Mouse (Mus musculus) adrenal gland, postnatal 14 days (tissue): ENCODE data around the gene Ccdc171. TPM values are rescaled to one million over a fixed set of nuclear protein-coding genes. Genes with fewer than 3 reads are reported as not detected.
A peak's percentile ranks its signal among the peaks of the same experiment; 100 is the strongest.
"Not testable (repeated sequence)": the region's sequence is repeated elsewhere in the genome, so short reads cannot be mapped to it uniquely, and the experiment has no call there.

Experiments used
- DNase-seq: peaks from one replicate; pipeline ENCODE4 v3.0.0; 2021; ENCODE audit warnings: mixed read lengths
- long read RNA-seq, 2 experiments: library from polyadenylated mRNA; stranded (forward); transcript quantifications; one replicate each; pipeline ENCODE4 v2.0.0; 2021
- total RNA-seq: library from RNA; stranded (reverse); gene quantifications from 2 replicates; pipeline ENCODE4 v1.2.3, GENCODE M21; 2021

Gene Ccdc171
- total RNA-seq, result 1.9 TPM in 2 replicates
- long read RNA-seq, experiment 1, partial matches to known transcripts, result 1 of 2 reads
- long read RNA-seq, experiment 1, other reads (novel, unspliced or antisense), result 1 of 2 reads
- long read RNA-seq, experiment 2, result 0 reads

GRCm38 (mm10) chr4:83524843-83525689 lies at the start of gene Ccdc171:
Gene Ccdc171 (plus strand): TSS chr4:83525545.
- DNase-seq, result peak; percentile 98

- no peak for DNase-seq
Observed at GRCm38 (mm10) chr4:83485250-83485649, 40.1 kb upstream of the Ccdc171 start.

GRCm38 (mm10) chr4:83485735-83486116 lies 39.6 kb upstream of the Ccdc171 start:
- peak; percentile 93 for DNase-seq

- peak; percentile 93 for DNase-seq
Observed at GRCm38 (mm10) chr4:83486117-83486901, 39.0 kb upstream of the Ccdc171 start, which contains the start of gene Psip1. Gene Psip1 (minus strand): TSS chr4:83486459.

DNA sequence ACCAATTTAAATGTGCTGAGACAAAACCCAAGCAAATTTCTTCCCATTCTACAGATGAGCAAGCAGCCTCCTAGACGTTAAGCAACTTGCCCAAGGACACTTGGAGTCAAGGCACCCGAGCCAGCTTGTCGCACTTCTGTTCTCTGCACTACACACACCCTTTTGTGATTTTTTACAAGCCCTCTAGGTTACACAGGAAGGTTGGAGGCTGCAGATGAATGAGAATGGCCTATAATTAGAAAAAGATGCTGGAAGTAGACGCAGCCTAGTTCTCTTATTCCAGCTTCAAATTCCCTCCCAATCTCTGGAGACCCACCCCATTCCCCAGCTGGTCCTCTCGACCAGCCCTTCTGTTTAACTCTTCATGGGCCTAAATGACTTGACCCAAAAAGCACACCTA lies 36.2 kb upstream of the Ccdc171 start:
- no peak for DNase-seq

GRCm38 (mm10) chr4:83493112-83493511 lies 32.2 kb upstream of the Ccdc171 start:
- no peak for DNase-seq

GRCm38 (mm10) chr4:83497013-83497412 lies 28.3 kb upstream of the Ccdc171 start:
- DNase-seq, result not testable (repeated sequence)

GRCm38 (mm10) chr4:83500154-83501036 lies 24.9 kb upstream of the Ccdc171 start:
- DNase-seq, result no peak

DNA sequence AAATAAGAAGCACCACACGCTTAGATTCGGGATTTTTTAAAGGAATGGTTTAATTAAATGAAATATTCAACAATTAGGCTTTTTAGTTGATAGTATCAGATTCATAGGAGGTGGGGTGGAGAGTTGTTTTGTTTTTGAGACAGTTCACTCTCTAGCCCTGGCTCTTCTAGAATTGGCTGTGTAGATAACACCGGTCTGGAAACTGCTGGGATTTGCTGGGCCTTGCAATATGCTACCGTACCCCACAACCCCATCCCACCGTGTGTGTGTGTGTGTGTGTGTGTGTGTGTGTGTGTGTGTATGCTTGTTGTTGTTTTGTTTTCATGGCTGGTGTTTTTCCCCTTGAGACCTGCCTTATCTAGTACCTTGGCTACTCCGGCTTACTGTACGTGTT lies 24.3 kb upstream of the Ccdc171 start:
- DNase-seq, result no peak

DNA sequence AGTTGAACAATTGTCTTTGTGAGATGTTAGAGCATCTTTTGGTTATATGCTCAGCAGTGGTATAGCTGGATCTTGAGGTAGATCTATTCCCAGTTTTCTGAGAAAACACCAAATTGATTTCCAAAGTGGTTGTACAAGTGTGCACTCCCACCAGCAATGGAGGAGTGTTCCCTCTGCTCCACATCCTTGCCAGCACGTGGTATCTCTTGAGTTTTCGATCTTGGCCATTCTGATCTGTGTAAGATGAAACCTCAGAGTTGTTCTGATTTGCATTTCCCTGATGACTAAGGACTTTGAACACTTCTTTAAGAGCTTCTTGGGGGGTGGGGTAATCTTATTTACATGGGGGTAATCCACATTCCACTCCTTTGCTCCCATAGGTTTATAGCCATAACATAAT lies 15.7 kb upstream of the Ccdc171 start:
- no peak for DNase-seq

- DNase-seq, result no peak
Observed at GRCm38 (mm10) chr4:83511083-83511482, 14.3 kb upstream of the Ccdc171 start.

DNA sequence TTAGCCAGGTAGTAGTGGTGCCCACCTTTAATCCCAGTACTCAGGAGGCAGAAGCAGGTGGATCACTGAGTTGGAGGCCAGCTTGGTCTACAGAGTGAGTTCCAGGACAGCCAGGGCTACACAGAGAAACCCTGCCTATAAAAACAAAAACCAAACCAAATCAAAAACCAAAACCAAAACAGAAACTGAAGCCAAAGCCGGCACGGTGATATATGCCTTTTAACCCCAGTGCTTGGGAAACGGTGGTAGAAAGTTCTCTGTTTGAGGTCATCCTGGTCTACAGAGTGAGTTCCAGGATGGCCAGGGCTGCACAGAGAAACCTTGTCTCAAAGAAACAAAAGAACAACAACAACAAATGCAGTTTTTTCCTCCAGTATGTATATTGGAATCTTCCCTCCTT lies 13.1 kb upstream of the Ccdc171 start:
- no peak for DNase-seq

DNA sequence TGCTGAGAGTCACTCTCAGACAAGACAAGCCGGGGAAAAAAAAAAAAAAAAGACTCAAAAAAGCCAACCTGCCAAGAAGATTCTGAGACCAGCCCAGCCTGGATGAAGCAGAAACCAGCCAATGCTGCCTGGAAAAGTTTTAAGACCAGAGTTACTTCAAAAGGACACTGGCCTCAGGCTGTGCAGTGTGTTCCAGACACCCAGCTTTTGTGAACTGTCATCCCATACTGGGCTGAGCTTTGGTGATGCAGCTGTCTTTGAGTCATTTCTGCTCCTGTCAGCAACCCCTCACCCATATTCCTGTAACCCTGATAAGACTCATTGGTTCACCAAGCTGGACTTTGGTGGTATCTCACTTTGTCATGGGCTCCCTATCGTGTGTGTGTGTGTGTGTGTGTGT lies 12.7 kb upstream of the Ccdc171 start:
- no peak for DNase-seq

DNA sequence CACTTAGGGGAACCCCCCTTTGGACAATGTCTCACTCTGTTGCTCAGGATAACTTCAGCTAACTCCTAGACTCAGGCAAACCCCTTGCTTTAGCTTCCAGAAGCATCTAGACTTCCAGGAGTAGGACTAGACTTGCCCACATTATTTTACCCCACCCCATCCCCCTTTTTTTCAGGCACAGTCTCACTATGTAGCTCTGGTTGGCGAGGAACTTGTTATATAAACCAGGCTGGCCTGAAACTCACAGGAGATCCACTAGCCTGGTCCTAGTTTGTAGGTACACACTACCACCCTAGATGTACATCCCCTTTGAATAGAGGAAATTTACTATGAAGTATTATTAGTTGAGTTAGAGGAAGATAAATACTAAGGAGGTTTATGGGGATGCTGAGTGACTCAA lies 11.2 kb upstream of the Ccdc171 start:
- no peak for DNase-seq

GRCm38 (mm10) chr4:83514976-83515669 lies 10.2 kb upstream of the Ccdc171 start:
- peak; percentile 9 for DNase-seq

DNA sequence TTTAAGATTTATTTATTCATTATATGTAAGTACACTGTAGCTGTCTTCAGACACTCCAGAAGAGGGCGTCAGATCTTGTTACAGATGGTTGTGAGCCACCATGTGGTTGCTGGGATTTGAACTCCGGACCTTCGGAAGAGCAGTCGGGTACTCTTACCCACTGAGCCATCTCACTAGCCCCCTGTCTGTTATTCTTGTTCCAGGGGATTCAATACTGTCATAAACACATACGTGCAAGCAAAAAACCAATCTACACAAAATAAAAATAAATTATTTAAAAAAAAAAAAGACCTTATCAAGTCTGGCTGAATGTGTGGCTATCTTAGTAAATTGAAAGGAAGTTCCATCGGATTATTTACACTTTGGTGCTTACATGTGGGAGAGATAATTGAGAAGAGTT lies 9.2 kb upstream of the Ccdc171 start:
- not testable (repeated sequence) for DNase-seq

DNA sequence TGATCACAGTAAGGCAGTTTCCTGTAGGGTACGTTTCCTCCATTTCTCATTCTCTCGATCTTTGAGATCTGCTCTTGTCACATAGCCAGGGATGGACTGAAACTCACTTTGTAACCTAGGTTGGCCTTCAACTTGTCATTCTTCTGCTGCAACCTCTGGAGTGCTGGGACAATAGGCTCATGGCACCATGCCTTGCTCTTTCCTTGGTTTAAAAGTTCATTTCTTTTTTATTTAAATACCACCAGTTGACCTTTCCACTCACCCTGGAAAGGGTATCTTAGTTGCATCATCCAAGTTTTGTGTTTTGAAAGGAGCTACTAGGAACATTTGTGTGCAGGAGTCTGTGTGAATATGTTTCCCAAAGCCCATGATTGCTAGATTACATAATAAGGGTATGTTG lies 6.2 kb upstream of the Ccdc171 start:
- no peak for DNase-seq

- no peak for DNase-seq
Observed at GRCm38 (mm10) chr4:83519807-83520206, 5.5 kb upstream of the Ccdc171 start.

DNA sequence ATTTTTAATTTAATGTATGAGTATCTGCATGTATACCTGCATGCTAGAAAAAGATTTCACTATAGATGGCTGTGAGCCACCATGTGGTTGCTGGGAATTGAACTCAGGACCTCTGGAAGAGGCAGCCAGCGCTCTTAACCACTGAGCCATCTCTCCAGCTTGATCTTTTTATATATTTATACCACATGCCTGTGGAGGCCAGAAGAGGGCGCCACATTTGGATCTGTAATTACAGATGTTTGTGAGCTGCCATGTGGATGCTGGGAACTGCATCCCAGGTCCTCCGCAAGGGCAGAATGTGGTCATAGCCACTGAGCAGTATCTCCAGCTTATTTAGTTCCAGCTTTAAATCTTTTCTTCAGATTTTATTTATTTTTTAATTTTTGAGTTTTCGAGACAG lies 5.0 kb upstream of the Ccdc171 start:
- DNase-seq, result peak; percentile 10

- DNase-seq, result no peak
Observed at GRCm38 (mm10) chr4:83522066-83522465, 3.3 kb upstream of the Ccdc171 start.

DNA sequence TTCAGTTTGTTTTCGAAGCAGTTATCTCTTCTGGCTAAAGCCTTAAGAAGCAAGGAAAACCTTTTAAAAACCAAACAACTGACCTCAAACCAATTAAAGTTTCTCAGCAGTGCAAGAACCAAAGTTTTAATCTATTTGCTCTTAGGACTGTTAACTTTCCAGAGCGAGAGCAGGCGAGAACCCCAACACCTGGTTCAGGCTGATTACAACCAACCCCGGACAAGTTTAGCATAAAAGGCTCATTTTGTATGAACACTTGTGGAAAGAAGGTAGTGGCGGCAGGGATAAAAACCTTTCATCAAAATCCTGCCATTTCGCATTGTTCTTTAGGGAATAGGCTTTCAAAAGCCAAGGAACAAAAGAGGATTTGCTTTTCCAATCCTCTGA lies 896 bp upstream of the Ccdc171 start:
- DNase-seq, result no peak

DNA sequence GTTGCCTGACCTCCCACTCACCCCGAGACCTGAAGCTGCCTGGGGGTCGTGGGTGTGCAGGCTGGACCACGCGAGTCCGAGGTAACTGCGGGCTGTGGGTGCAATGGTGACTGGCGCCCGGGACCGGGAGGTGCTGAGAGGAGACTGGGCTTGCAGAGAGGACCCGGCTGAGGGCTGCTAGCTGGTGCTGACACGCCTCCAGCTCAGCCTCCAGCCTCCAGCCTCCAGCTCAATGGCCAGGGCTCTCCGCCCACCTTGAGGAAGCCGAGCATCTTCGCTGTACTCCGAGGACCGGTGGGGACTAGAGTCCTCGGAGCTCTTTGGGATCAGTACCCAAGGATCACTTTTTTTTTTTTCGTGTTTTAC lies 328 bp downstream of the Ccdc171 start:
- no peak for DNase-seq
